Mouse (Mus musculus) gastrocnemius, postnatal 14 days (tissue): ENCODE results near the gene Bricd5. TPM values are rescaled to one million over a fixed set of nuclear protein-coding genes. Genes with fewer than 3 reads are reported as not detected.

Source experiments
- DNase-seq: peaks from one replicate; pipeline ENCODE4 v3.0.0; 2021; ENCODE audit warnings: mixed read lengths
- intact Hi-C: fragments of 180-260 bp; cut with DNase I; formaldehyde crosslinking; loops from one replicate; pipeline ENCODE4 v1.15.1; 2025; ENCODE audit warnings: low total_unique reads
- total RNA-seq, 2 experiments: library from RNA; stranded (reverse); gene quantifications; 2 replicates each; pipeline ENCODE4 v1.2.3; 2021

Gene Bricd5
- total RNA-seq, 2 experiments from 2014 or later = 0.31 TPM; not detected in 1

- no peak for DNase-seq
- intact Hi-C loops = loop anchor here (5.0 kb wide), 1 partner anchor 37 kb away; no protein-coding TSS in a partner anchor
Observed at GRCm38 (mm10) chr17:24480201-24480826, 6.6 kb downstream of the Bricd5 start.

- no peak for DNase-seq
- intact Hi-C loops = loop anchor here (5.0 kb wide), 1 partner anchor 36 kb away; no protein-coding TSS in a partner anchor
Observed at GRCm38 (mm10) chr17:24481027-24481815, 7.5 kb downstream of the Bricd5 start.

- no peak for DNase-seq
- intact Hi-C loops = loop anchor here (5.0 kb wide), 1 partner anchor 34 kb away; no protein-coding TSS in a partner anchor
Observed at GRCm38 (mm10) chr17:24483495-24483894, 9.8 kb downstream of the Bricd5 start.

- no peak for DNase-seq
- intact Hi-C loops = loop anchor here (5.0 kb wide), 1 partner anchor 42 kb away; the partner anchor contains the start of gene Traf7
Observed at GRCm38 (mm10) chr17:24485090-24485860, 11.6 kb downstream of the Bricd5 start.

- no peak for DNase-seq
- intact Hi-C loops = loop anchor here (5.0 kb wide), 1 partner anchor 39 kb away; the partner anchor contains the start of gene Traf7
Observed at GRCm38 (mm10) chr17:24488186-24488661, 14.5 kb downstream of the Bricd5 start, which contains the start of gene Caskin1. Gene Caskin1 (plus strand): TSS chr17:24488601.

GRCm38 (mm10) chr17:24488662-24489264 is 15.1 kb downstream of the Bricd5 start:
- intact Hi-C loops = loop anchor here (5.0 kb wide), 1 partner anchor 39 kb away; the partner anchor contains the start of gene Traf7
- DNase-seq = no peak

- intact Hi-C loops = loop anchor here (5.0 kb wide), 1 partner anchor 38 kb away; the partner anchor contains the start of gene Traf7
- DNase-seq = no peak
Observed at GRCm38 (mm10) chr17:24489265-24490030, 15.8 kb downstream of the Bricd5 start.

- DNase-seq = no peak
- intact Hi-C loops = no loop called here
Observed at GRCm38 (mm10) chr17:24490399-24490798, 16.7 kb downstream of the Bricd5 start.

- DNase-seq = peak; percentile 50
Observed at GRCm38 (mm10) chr17:24494627-24495335, 21.1 kb downstream of the Bricd5 start.

GRCm38 (mm10) chr17:24495443-24495842 is 21.8 kb downstream of the Bricd5 start:
- DNase-seq = no peak
- intact Hi-C loops = no loop called here

More at GRCm38 (mm10) chr17:24494627-24495335, 21.1 kb downstream of the Bricd5 start:
- intact Hi-C loops = no loop called here

GRCm38 (mm10) chr17:24496026-24496425 is 22.3 kb downstream of the Bricd5 start:
- intact Hi-C loops = no loop called here

GRCm38 (mm10) chr17:24502208-24502607 is 28.5 kb downstream of the Bricd5 start:
- intact Hi-C loops = no loop called here
- DNase-seq = no peak

More at GRCm38 (mm10) chr17:24496026-24496425, 22.3 kb downstream of the Bricd5 start:
- DNase-seq = no peak

GRCm38 (mm10) chr17:24504085-24504484 is 30.4 kb downstream of the Bricd5 start:
- DNase-seq = no peak
- intact Hi-C loops = no loop called here

- intact Hi-C loops = no loop called here
- no peak for DNase-seq
Observed at GRCm38 (mm10) chr17:24505286-24505955, 31.7 kb downstream of the Bricd5 start.

- intact Hi-C loops = no loop called here
- DNase-seq = peak; percentile 60
Observed at GRCm38 (mm10) chr17:24506332-24507070, 32.8 kb downstream of the Bricd5 start.

GRCm38 (mm10) chr17:24507129-24507664 is 33.5 kb downstream of the Bricd5 start:
- peak; percentile 38 for DNase-seq
- intact Hi-C loops = no loop called here
